Mouse (Mus musculus): ENCODE measurements around the gene Eef1e1.

DNA sequence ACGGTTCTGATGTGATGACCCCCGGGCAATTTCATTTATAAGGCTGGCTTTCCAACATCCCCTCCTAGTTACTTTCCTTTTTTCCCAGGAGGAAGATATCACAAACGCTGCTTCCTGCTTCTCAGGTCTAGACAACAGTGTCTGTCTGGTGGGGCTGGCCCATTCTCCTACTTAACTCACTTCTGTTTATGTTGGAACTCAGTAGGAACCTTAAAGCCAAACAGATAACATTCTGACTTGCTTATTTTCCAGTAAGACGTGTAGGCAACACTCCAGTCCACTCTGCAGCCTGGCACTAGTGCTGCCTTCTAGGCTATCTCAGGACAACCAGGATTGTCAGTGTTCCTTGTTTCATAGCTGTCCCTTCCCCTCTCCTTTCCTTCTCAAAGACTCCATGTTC is 9.8 kb downstream of the Eef1e1 start:
- TF ChIP-seq CTCF (IDR thresholded peaks at IDR 0.05; ENCODE audit: extremely low read depth, insufficient read depth, insufficient read length, insufficient replicate concordance) = no peak
- no peak for TF ChIP-seq POLR2A (IDR thresholded peaks at IDR 0.05; ENCODE audit: low read depth, low read length)

Measured in spleen, adult 2 months (tissue).